Mouse (Mus musculus) kidney, postnatal 14 days (tissue): ENCODE data around the gene Rab8b.
"Not testable (repeated sequence)": the region's sequence is repeated elsewhere in the genome, so short reads cannot be mapped to it uniquely, and the experiment has no call there.

ENCODE experiments used
- DNase-seq: peaks from one replicate; pipeline ENCODE4 v3.0.0; 2022; ENCODE audit warnings: mixed read lengths

Rab8b gene

GRCm38 (mm10) chr9:66915869-66916785 lies 3.4 kb downstream of the Rab8b start:
- DNase-seq: no peak

- DNase-seq: peak; percentile 17
These were observed 4.1 kb downstream of the Rab8b start for GRCm38 (mm10) chr9:66915401-66915800.

GRCm38 (mm10) chr9:66914540-66914939 lies 4.9 kb downstream of the Rab8b start:
- no peak for DNase-seq

GRCm38 (mm10) chr9:66913254-66913934 lies 6.1 kb downstream of the Rab8b start:
- not testable (repeated sequence) for DNase-seq

- no peak for DNase-seq
These were observed 7.2 kb downstream of the Rab8b start for GRCm38 (mm10) chr9:66912304-66912703.

GRCm38 (mm10) chr9:66910677-66911076 lies 8.8 kb downstream of the Rab8b start:
- no peak for DNase-seq

- no peak for DNase-seq
These were observed 9.6 kb downstream of the Rab8b start for GRCm38 (mm10) chr9:66909922-66910321.

- no peak for DNase-seq
These were observed 11.6 kb downstream of the Rab8b start for GRCm38 (mm10) chr9:66907746-66908397.

GRCm38 (mm10) chr9:66907126-66907525 lies 12.4 kb downstream of the Rab8b start:
- DNase-seq: no peak

GRCm38 (mm10) chr9:66905990-66906389 lies 13.5 kb downstream of the Rab8b start:
- no peak for DNase-seq

- DNase-seq: no peak
These were observed 20.0 kb downstream of the Rab8b start for GRCm38 (mm10) chr9:66899526-66899925.

- DNase-seq: no peak
These were observed 20.4 kb downstream of the Rab8b start for GRCm38 (mm10) chr9:66899072-66899471.

- no peak for DNase-seq
These were observed 21.6 kb downstream of the Rab8b start for GRCm38 (mm10) chr9:66897851-66898250.

GRCm38 (mm10) chr9:66896951-66897350 lies 22.5 kb downstream of the Rab8b start:
- DNase-seq: no peak

GRCm38 (mm10) chr9:66895995-66896394 lies 23.5 kb downstream of the Rab8b start:
- DNase-seq: no peak

GRCm38 (mm10) chr9:66895035-66895779 lies 24.3 kb downstream of the Rab8b start:
- no peak for DNase-seq

GRCm38 (mm10) chr9:66894421-66894820 lies 25.1 kb downstream of the Rab8b start:
- no peak for DNase-seq

GRCm38 (mm10) chr9:66892456-66892855 lies 27.0 kb downstream of the Rab8b start:
- not testable (repeated sequence) for DNase-seq

- DNase-seq: no peak
These were observed 31.4 kb downstream of the Rab8b start for GRCm38 (mm10) chr9:66887960-66888610.

- no peak for DNase-seq
These were observed 32.1 kb downstream of the Rab8b start for GRCm38 (mm10) chr9:66887301-66887902.

GRCm38 (mm10) chr9:66886818-66887217 lies 32.7 kb downstream of the Rab8b start:
- DNase-seq: no peak

GRCm38 (mm10) chr9:66886366-66886765 lies 33.1 kb downstream of the Rab8b start:
- no peak for DNase-seq
